Mouse (Mus musculus): ENCODE results near the gene B4galt5.

GRCm38 (mm10) chr2:167263040-167263810 lies 85.8 kb downstream of the B4galt5 start:
- TF ChIP-seq MAFK (IDR thresholded peaks at IDR 0.05; ENCODE audit: insufficient read depth, low read depth, low read length): no peak
- TF ChIP-seq ZNF384 (IDR thresholded peaks at IDR 0.05; ENCODE audit: low read depth, low read length): no peak; the same call in 1 of the 2 replicates
